Mouse (Mus musculus) hindbrain, embryonic 12.5 days (tissue): Measurements from ENCODE around the gene Pemt. TPM values are rescaled to one million over a fixed set of nuclear protein-coding genes. Genes with fewer than 3 reads are reported as not detected.
"Not testable (repeated sequence)": the region's sequence is repeated elsewhere in the genome, so short reads cannot be mapped to it uniquely, and the experiment has no call there.

Source experiments
- ATAC-seq: fragments of 200-750 bp; cut with Nextera tagmentation; 2 replicates; pipeline ENCODE4 v1.8.0; 2017; ENCODE audit warnings: moderate TSS enrichment; ENCODE audit not compliant: low FRiP score
- H3K27ac ChIP-seq: fragments of 300-500 bp; sonication (generic); 2 replicates; pipeline ENCODE4 v1.5.1; 2016; ENCODE audit warnings: mild to moderate bottlenecking
- H3K27me3 ChIP-seq: fragments of 300-500 bp; sonication (generic); 2 replicates; pipeline ENCODE4 v1.6.1; 2016; ENCODE audit warnings: mild to moderate bottlenecking
- H3K36me3 ChIP-seq: fragments of 300-500 bp; sonication (generic); 2 replicates; pipeline ENCODE4 v1.6.1; 2016; ENCODE audit warnings: mild to moderate bottlenecking
- H3K4me1 ChIP-seq: fragments of 300-500 bp; sonication (generic); 2 replicates; pipeline ENCODE4 v1.6.1; 2016
- H3K4me2 ChIP-seq: fragments of 300-500 bp; sonication (generic); replicated peaks from 2 replicates; pipeline ENCODE4 v1.6.1; 2016; ENCODE audit warnings: mild to moderate bottlenecking
- H3K4me3 ChIP-seq: fragments of 300-500 bp; sonication (generic); 2 replicates; pipeline ENCODE4 v1.5.1; 2016; ENCODE audit warnings: mild to moderate bottlenecking
- H3K9ac ChIP-seq: fragments of 300-500 bp; sonication (generic); 2 replicates; pipeline ENCODE4 v1.6.1; 2016; ENCODE audit warnings: mild to moderate bottlenecking, moderate library complexity
- H3K9me3 ChIP-seq: fragments of 300-500 bp; sonication (generic); replicated peaks from 2 replicates; pipeline ENCODE4 v1.6.1; 2016; ENCODE audit warnings: mild to moderate bottlenecking
- WGBS: fragments of 180-500 bp; shearing (Covaris S2); methylation state at CpG from one replicate; pipeline ENCODE4 v1.1.7; 2016; 5-methylcytosine and 5-hydroxymethylcytosine counted together
- polyA plus RNA-seq: library from polyadenylated mRNA; unstranded; fragments of >200 nt; fragmentation: Nextera tagmentation; extraction: Ambion mirVana; gene quantifications from 2 replicates; pipeline ENCODE4 v1.2.1, GENCODE M21; 2016

Gene Pemt
- polyA plus RNA-seq, 1 experiment from 2014 or later, result 5.7 TPM

GRCm38 (mm10) chr11:59960476-59961337 is 85.6 kb downstream of the Pemt start:
- peaks cover 18% of the 10 kb centered on the region for H3K36me3 ChIP-seq
- H3K4me3 ChIP-seq, result no peak overlapping the region
- H3K27ac ChIP-seq, result no peak overlapping the region
- H3K9me3 ChIP-seq, result no peaks in the 10 kb centered on the region
- H3K27me3 ChIP-seq, result peaks cover 33% of the 10 kb centered on the region
- ATAC-seq, result no peak
- H3K4me2 ChIP-seq, result no peak overlapping the region
- WGBS, result 85% methylated on average over 20 of the region's 20 CpGs
- H3K4me1 ChIP-seq, result peaks cover 24% of the 10 kb centered on the region
- no peak overlapping the region for H3K9ac ChIP-seq

- Histone ChIP-seq H3K4me3 (no peak overlapping the region), H3K36me3 (peaks cover 18% of the 10 kb centered on the region), H3K4me1 (peaks cover 13% of the 10 kb centered on the region), H3K27ac (no peak overlapping the region), H3K4me2 (no peak overlapping the region), H3K27me3 (peaks cover 24% of the 10 kb centered on the region), H3K9me3 (no peaks in the 10 kb centered on the region), H3K9ac (no peak overlapping the region)
- WGBS, result 84% methylated on average over 4 of the region's 4 CpGs
- no peak for ATAC-seq
Measured at GRCm38 (mm10) chr11:59959453-59959852, 86.8 kb downstream of the Pemt start.

- H3K4me1 ChIP-seq, result peaks cover 2% of the 10 kb centered on the region; the same call in 1 of the 2 replicates
- H3K4me3 ChIP-seq, result no peak overlapping the region
- peaks cover 15% of the 10 kb centered on the region for H3K36me3 ChIP-seq
- H3K9me3 ChIP-seq, result no peaks in the 10 kb centered on the region
- no peak overlapping the region for H3K27ac ChIP-seq
- WGBS, result 78% methylated on average over 6 of the region's 6 CpGs
- ATAC-seq, result no peak
- no peaks in the 10 kb centered on the region for H3K27me3 ChIP-seq
- H3K9ac ChIP-seq, result no peak overlapping the region
- H3K4me2 ChIP-seq, result no peak overlapping the region
Measured at GRCm38 (mm10) chr11:59956749-59957148, 89.5 kb downstream of the Pemt start.

GRCm38 (mm10) chr11:59952892-59953291 is 93.4 kb downstream of the Pemt start:
- Histone ChIP-seq H3K4me1 (peaks cover 8% of the 10 kb centered on the region), H3K9me3 (no peaks in the 10 kb centered on the region), H3K4me2 (no peak overlapping the region), H3K36me3 (no peaks in the 10 kb centered on the region), H3K4me3 (no peak overlapping the region), H3K9ac (no peak overlapping the region), H3K27me3 (no peaks in the 10 kb centered on the region), H3K27ac (no peak overlapping the region)
- no peak for ATAC-seq
- 90% methylated on average over 14 of the region's 14 CpGs for WGBS

- peak; percentile 57 for ATAC-seq
- H3K36me3 ChIP-seq, result no peaks in the 10 kb centered on the region
- peaks cover 14% of the 10 kb centered on the region for H3K4me1 ChIP-seq
- peak overlapping the region; percentile 91 for H3K9ac ChIP-seq
- peak overlapping the region; percentile 82 for H3K27ac ChIP-seq
- peak overlapping the region; percentile 78 for H3K4me3 ChIP-seq
- H3K4me2 ChIP-seq, result peak overlapping the region; percentile 87
- no peaks in the 10 kb centered on the region for H3K27me3 ChIP-seq
- 2% methylated on average over 16 of the region's 16 CpGs for WGBS
- no peaks in the 10 kb centered on the region for H3K9me3 ChIP-seq
Measured at GRCm38 (mm10) chr11:59948401-59948767, 97.9 kb downstream of the Pemt start.

GRCm38 (mm10) chr11:59947752-59948400 is 98.4 kb downstream of the Pemt start, which contains the start of gene Med9:
TSS of gene Med9 (plus strand) at chr11:59948206.
- peak within 1 kb of the TSS; percentile 82 for H3K27ac ChIP-seq
- H3K36me3 ChIP-seq, result no peaks in the 10 kb centered on the region
- peaks cover 14% of the 10 kb centered on the region for H3K4me1 ChIP-seq
- H3K9me3 ChIP-seq, result no peaks in the 10 kb centered on the region
- no peaks in the 10 kb centered on the region for H3K27me3 ChIP-seq
- H3K9ac ChIP-seq, result peak within 1 kb of the TSS; percentile 91
- peak within 1 kb of the TSS; percentile 78 for H3K4me3 ChIP-seq
- ATAC-seq, result peak; percentile 96
- H3K4me2 ChIP-seq, result peak within 1 kb of the TSS; percentile 87
- 1% methylated on average over 40 of the region's 43 CpGs for WGBS

- H3K4me1 ChIP-seq, result peaks cover 12% of the 10 kb centered on the region
- H3K4me2 ChIP-seq, H3K36me3 ChIP-seq, H3K27me3 ChIP-seq, H3K9ac ChIP-seq, H3K4me3 ChIP-seq, ATAC-seq, H3K27ac ChIP-seq, H3K9me3 ChIP-seq: not testable (repeated sequence)
- 91% methylated on average over 9 of the region's 10 CpGs for WGBS
Measured at GRCm38 (mm10) chr11:59944855-59945254, 101.4 kb downstream of the Pemt start.

- H3K9me3 ChIP-seq, result no peaks in the 10 kb centered on the region
Measured at GRCm38 (mm10) chr11:59941391-59941790, 104.9 kb downstream of the Pemt start.

GRCm38 (mm10) chr11:59940645-59941044 is 105.6 kb downstream of the Pemt start:
- no peak overlapping the region for H3K27ac ChIP-seq
- no peaks in the 10 kb centered on the region for H3K4me1 ChIP-seq
- 72% methylated on average over 3 of the region's 3 CpGs for WGBS
- H3K9ac ChIP-seq, result no peak overlapping the region
- H3K4me2 ChIP-seq, result no peak overlapping the region
- no peak overlapping the region for H3K4me3 ChIP-seq
- no peaks in the 10 kb centered on the region for H3K9me3 ChIP-seq
- no peaks in the 10 kb centered on the region for H3K36me3 ChIP-seq
- no peak for ATAC-seq
- no peaks in the 10 kb centered on the region for H3K27me3 ChIP-seq

More at GRCm38 (mm10) chr11:59941391-59941790, 104.9 kb downstream of the Pemt start:
- H3K4me2 ChIP-seq, result no peak overlapping the region
- H3K4me1 ChIP-seq, result no peaks in the 10 kb centered on the region
- H3K36me3 ChIP-seq, result no peaks in the 10 kb centered on the region
- H3K27ac ChIP-seq, result no peak overlapping the region
- no peak overlapping the region for H3K9ac ChIP-seq
- ATAC-seq, result no peak
- H3K4me3 ChIP-seq, result no peak overlapping the region
- WGBS, result 24% methylated on average over 3 of the region's 3 CpGs
- no peaks in the 10 kb centered on the region for H3K27me3 ChIP-seq

- no peak overlapping the region for H3K27ac ChIP-seq
- H3K9me3 ChIP-seq, result no peaks in the 10 kb centered on the region
- no peaks in the 10 kb centered on the region; the same call in 1 of the 2 replicates for H3K27me3 ChIP-seq
- no peaks in the 10 kb centered on the region for H3K36me3 ChIP-seq
- H3K4me2 ChIP-seq, result no peak overlapping the region
- H3K4me1 ChIP-seq, result no peaks in the 10 kb centered on the region
- H3K9ac ChIP-seq, result no peak overlapping the region
- no peak overlapping the region for H3K4me3 ChIP-seq
- ATAC-seq, result no peak
- 84% methylated on average over 1 of the region's 1 CpGs for WGBS
Measured at GRCm38 (mm10) chr11:59939821-59940220, 106.5 kb downstream of the Pemt start.

GRCm38 (mm10) chr11:59937615-59938014 is 108.7 kb downstream of the Pemt start:
- H3K4me2 ChIP-seq, result no peak overlapping the region
- H3K9ac ChIP-seq, result no peak overlapping the region
- no peaks in the 10 kb centered on the region; the same call in 1 of the 2 replicates for H3K27me3 ChIP-seq
- ATAC-seq, result no peak
- H3K4me1 ChIP-seq, result no peaks in the 10 kb centered on the region
- H3K4me3 ChIP-seq, result no peak overlapping the region
- 52% methylated on average over 2 of the region's 2 CpGs for WGBS
- H3K27ac ChIP-seq, result no peak overlapping the region
- H3K9me3 ChIP-seq, result no peaks in the 10 kb centered on the region
- no peaks in the 10 kb centered on the region for H3K36me3 ChIP-seq

- H3K9me3 ChIP-seq, result no peaks in the 10 kb centered on the region
- no peak overlapping the region for H3K4me3 ChIP-seq
- H3K4me2 ChIP-seq, result no peak overlapping the region
- 76% methylated on average over 3 of the region's 3 CpGs for WGBS
- peaks cover 3% of the 10 kb centered on the region for H3K27me3 ChIP-seq
- no peak overlapping the region for H3K27ac ChIP-seq
- ATAC-seq, result no peak
- H3K9ac ChIP-seq, result no peak overlapping the region
- no peaks in the 10 kb centered on the region for H3K4me1 ChIP-seq
- no peaks in the 10 kb centered on the region for H3K36me3 ChIP-seq
Measured at GRCm38 (mm10) chr11:59937023-59937422, 109.3 kb downstream of the Pemt start.
